Mouse (Mus musculus): ENCODE measurements around the gene Aoc2. TPM values are rescaled to one million over a fixed set of nuclear protein-coding genes. Genes with fewer than 3 reads are reported as not detected.
A peak's percentile ranks its signal among the peaks of the same experiment; 100 is the strongest.

Aoc2 gene
- polyA plus RNA-seq, 1 experiment from 2014 or later, result 1.8 TPM

GRCm38 (mm10) chr11:101282896-101283295, 42.0 kb upstream of the Aoc2 start:
- no peak overlapping the region for H3K27ac ChIP-seq (ENCODE audit: low read length)
- no peaks in the 10 kb centered on the region for H3K36me3 ChIP-seq (ENCODE audit: control insufficient read depth, insufficient read depth, low read length)

GRCm38 (mm10) chr11:101283805-101284204, 41.1 kb upstream of the Aoc2 start:
- Histone ChIP-seq H3K27ac (ENCODE audit: low read length) (no peak overlapping the region), H3K4me3 (ENCODE audit: low read depth, low read length) (no peak overlapping the region)
- no peak for ATAC-seq (ENCODE audit: insufficient number of reproducible peaks, insufficient read depth, low FRiP score, low read depth)

More at GRCm38 (mm10) chr11:101282896-101283295, 42.0 kb upstream of the Aoc2 start:
- Histone ChIP-seq H3K4me2 (replicated peaks; ENCODE audit: low read depth, low read length) (no peak overlapping the region), H3K9me3 (ENCODE audit: control insufficient read depth, low read depth, low read length) (no peaks in the 10 kb centered on the region), H3K4me1 (ENCODE audit: control insufficient read depth, insufficient read depth, low read length) (peaks cover 6% of the 10 kb centered on the region), H3K27me3 (ENCODE audit: control insufficient read depth, insufficient read depth, low read length) (no peaks in the 10 kb centered on the region), H3K9ac (replicated peaks; ENCODE audit: low read depth, low read length) (no peak overlapping the region), H3K4me3 (ENCODE audit: low read depth, low read length) (no peak overlapping the region)
- no peak for ATAC-seq (ENCODE audit: insufficient number of reproducible peaks, insufficient read depth, low FRiP score, low read depth)
- WGBS, result 37% methylated on average over 5 of the region's 5 CpGs

GRCm38 (mm10) chr11:101287306-101287705, 37.6 kb upstream of the Aoc2 start:
- H3K36me3 ChIP-seq (ENCODE audit: control insufficient read depth, insufficient read depth, low read length), result peaks cover 22% of the 10 kb centered on the region

More at GRCm38 (mm10) chr11:101283805-101284204, 41.1 kb upstream of the Aoc2 start:
- H3K36me3 ChIP-seq (ENCODE audit: control insufficient read depth, insufficient read depth, low read length), result peaks cover 3% of the 10 kb centered on the region; the same call in 1 of the 2 replicates
- H3K27me3 ChIP-seq (ENCODE audit: control insufficient read depth, insufficient read depth, low read length), result no peaks in the 10 kb centered on the region
- no peak overlapping the region for H3K9ac ChIP-seq (replicated peaks; ENCODE audit: low read depth, low read length)
- 61% methylated on average over 4 of the region's 4 CpGs for WGBS
- peaks cover 3% of the 10 kb centered on the region; the same call in 1 of the 2 replicates for H3K4me1 ChIP-seq (ENCODE audit: control insufficient read depth, insufficient read depth, low read length)
- H3K4me2 ChIP-seq (replicated peaks; ENCODE audit: low read depth, low read length), result no peak overlapping the region
- H3K9me3 ChIP-seq (ENCODE audit: control insufficient read depth, low read depth, low read length), result no peaks in the 10 kb centered on the region

DNA sequence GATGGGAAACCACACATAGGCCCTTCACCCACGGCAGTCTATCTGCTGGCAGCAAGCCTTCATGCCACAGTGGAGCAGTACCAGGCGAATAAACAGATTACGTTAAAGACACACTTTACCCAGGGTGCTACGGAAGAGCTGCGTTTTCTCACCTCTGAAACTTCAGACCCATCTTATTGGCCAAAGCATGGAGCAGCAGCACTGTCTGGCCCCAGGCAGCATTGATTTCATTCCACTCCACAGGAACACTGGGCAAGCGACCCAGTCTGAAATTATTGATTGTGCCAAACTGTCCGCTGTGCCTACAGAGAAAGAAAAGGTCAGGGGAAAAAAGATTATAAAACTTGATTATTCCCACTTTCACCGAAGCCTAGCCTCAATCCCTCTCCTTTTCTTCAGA, 33.6 kb upstream of the Aoc2 start:
- Histone ChIP-seq H3K4me1 (ENCODE audit: control insufficient read depth, insufficient read depth, low read length) (no peaks in the 10 kb centered on the region), H3K9ac (replicated peaks; ENCODE audit: low read depth, low read length) (no peak overlapping the region), H3K27ac (ENCODE audit: low read length) (no peak overlapping the region), H3K4me3 (ENCODE audit: low read depth, low read length) (no peak overlapping the region), H3K4me2 (replicated peaks; ENCODE audit: low read depth, low read length) (no peak overlapping the region), H3K9me3 (ENCODE audit: control insufficient read depth, low read depth, low read length) (no peaks in the 10 kb centered on the region), H3K36me3 (ENCODE audit: control insufficient read depth, insufficient read depth, low read length) (peaks cover 42% of the 10 kb centered on the region), H3K27me3 (ENCODE audit: control insufficient read depth, insufficient read depth, low read length) (no peaks in the 10 kb centered on the region)
- no peak for ATAC-seq (ENCODE audit: insufficient number of reproducible peaks, insufficient read depth, low FRiP score, low read depth)
- 93% methylated on average over 8 of the region's 8 CpGs for WGBS

More at GRCm38 (mm10) chr11:101287306-101287705, 37.6 kb upstream of the Aoc2 start:
- H3K27me3 ChIP-seq (ENCODE audit: control insufficient read depth, insufficient read depth, low read length), result no peaks in the 10 kb centered on the region
- H3K4me2 ChIP-seq (replicated peaks; ENCODE audit: low read depth, low read length), result no peak overlapping the region
- H3K4me3 ChIP-seq (ENCODE audit: low read depth, low read length), result no peak overlapping the region
- H3K9ac ChIP-seq (replicated peaks; ENCODE audit: low read depth, low read length), result no peak overlapping the region
- no peaks in the 10 kb centered on the region for H3K9me3 ChIP-seq (ENCODE audit: control insufficient read depth, low read depth, low read length)
- no peak overlapping the region for H3K27ac ChIP-seq (ENCODE audit: low read length)
- H3K4me1 ChIP-seq (ENCODE audit: control insufficient read depth, insufficient read depth, low read length), result 0 out of 2 replicates have a peak, but pooled peaks cover 3% of the 10 kb centered on the region
- ATAC-seq (ENCODE audit: insufficient number of reproducible peaks, insufficient read depth, low FRiP score, low read depth), result no peak
- WGBS, result 83% methylated on average over 9 of the region's 9 CpGs

DNA sequence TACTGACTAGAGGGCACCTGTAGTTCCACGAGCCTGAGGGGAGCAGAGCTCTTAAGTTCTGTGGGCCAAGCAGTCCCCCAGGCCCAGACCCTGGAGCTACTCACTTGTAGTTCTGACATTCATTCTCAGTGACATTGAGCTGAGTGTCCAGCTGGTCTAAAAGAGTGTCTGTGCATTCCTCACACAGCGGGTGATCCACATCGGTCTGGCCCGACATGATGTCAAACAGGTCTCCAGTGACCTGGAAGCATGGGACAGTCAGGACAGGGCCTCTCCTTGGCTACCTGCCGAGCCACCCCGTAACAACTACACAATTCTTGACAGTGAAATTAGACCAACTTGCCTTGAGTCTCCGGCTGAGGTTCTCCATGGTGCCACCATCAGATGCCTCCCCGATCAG, 29.7 kb upstream of the Aoc2 start:
- H3K36me3 ChIP-seq (ENCODE audit: control insufficient read depth, insufficient read depth, low read length), result peaks cover 42% of the 10 kb centered on the region
- no peak overlapping the region for H3K27ac ChIP-seq (ENCODE audit: low read length)
- ATAC-seq (ENCODE audit: insufficient number of reproducible peaks, insufficient read depth, low FRiP score, low read depth), result no peak
- 93% methylated on average over 8 of the region's 8 CpGs for WGBS
- H3K4me1 ChIP-seq (ENCODE audit: control insufficient read depth, insufficient read depth, low read length), result no peaks in the 10 kb centered on the region
- no peak overlapping the region for H3K4me2 ChIP-seq (replicated peaks; ENCODE audit: low read depth, low read length)
- H3K9me3 ChIP-seq (ENCODE audit: control insufficient read depth, low read depth, low read length), result no peaks in the 10 kb centered on the region
- no peak overlapping the region for H3K9ac ChIP-seq (replicated peaks; ENCODE audit: low read depth, low read length)
- no peak overlapping the region for H3K4me3 ChIP-seq (ENCODE audit: low read depth, low read length)
- H3K27me3 ChIP-seq (ENCODE audit: control insufficient read depth, insufficient read depth, low read length), result no peaks in the 10 kb centered on the region

- H3K9ac ChIP-seq (replicated peaks; ENCODE audit: low read depth, low read length), result no peak overlapping the region
- peak overlapping the region; percentile 98 for H3K4me2 ChIP-seq (replicated peaks; ENCODE audit: low read depth, low read length)
- peak overlapping the region; percentile 86; the same call in 1 of the 2 replicates for H3K4me3 ChIP-seq (ENCODE audit: low read depth, low read length)
- WGBS, result 65% methylated on average over 7 of the region's 7 CpGs
- peaks cover 14% of the 10 kb centered on the region for H3K36me3 ChIP-seq (ENCODE audit: control insufficient read depth, insufficient read depth, low read length)
- peaks cover 12% of the 10 kb centered on the region for H3K4me1 ChIP-seq (ENCODE audit: control insufficient read depth, insufficient read depth, low read length)
- H3K27ac ChIP-seq (ENCODE audit: low read length), result no peak overlapping the region
- no peaks in the 10 kb centered on the region for H3K27me3 ChIP-seq (ENCODE audit: control insufficient read depth, insufficient read depth, low read length)
- H3K9me3 ChIP-seq (ENCODE audit: control insufficient read depth, low read depth, low read length), result no peaks in the 10 kb centered on the region
- ATAC-seq (ENCODE audit: insufficient number of reproducible peaks, insufficient read depth, low FRiP score, low read depth), result no peak
These were observed 24.0 kb upstream of the Aoc2 start for GRCm38 (mm10) chr11:101300881-101301280.

DNA sequence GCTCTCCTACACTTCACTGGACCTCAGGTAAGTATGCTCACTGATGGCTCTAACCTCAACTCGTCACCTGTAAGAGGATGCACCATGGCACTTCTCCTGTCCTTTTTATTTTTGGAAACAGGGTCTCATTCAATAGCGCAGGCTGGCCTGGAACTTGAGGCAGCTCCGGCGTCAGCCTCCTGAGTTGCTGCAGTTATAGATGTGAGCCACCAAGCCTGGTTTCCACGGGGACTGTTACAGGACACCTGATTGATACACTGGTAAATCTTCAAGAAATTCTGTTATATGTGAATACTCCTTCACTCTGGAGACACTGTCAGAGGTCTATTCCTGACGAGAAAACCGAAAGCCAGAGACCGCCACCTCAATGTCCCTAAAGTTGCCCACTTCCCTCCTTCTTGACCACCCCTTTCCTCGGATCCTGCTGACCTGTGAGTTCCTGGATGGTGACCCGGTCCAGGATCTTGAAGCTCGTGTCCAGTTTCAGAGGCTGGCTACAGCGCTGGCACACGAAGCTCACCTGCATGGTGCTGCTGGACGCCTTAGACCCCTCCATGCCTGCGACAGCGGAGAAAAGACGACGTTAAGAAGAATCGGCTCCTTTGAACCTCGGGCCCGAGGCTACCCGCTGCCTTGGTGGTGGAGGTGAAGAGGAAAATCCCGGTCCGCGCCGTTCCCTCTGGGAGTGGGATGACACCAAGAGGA, 23.4 kb upstream of the Aoc2 start:
- Histone ChIP-seq H3K27ac (ENCODE audit: low read length) (no peak overlapping the region), H3K9me3 (ENCODE audit: control insufficient read depth, low read depth, low read length) (no peaks in the 10 kb centered on the region), H3K9ac (replicated peaks; ENCODE audit: low read depth, low read length) (peak overlapping the region; percentile 74), H3K4me1 (ENCODE audit: control insufficient read depth, insufficient read depth, low read length) (peaks cover 12% of the 10 kb centered on the region), H3K36me3 (ENCODE audit: control insufficient read depth, insufficient read depth, low read length) (peaks cover 13% of the 10 kb centered on the region), H3K4me2 (replicated peaks; ENCODE audit: low read depth, low read length) (peak overlapping the region; percentile 98), H3K4me3 (ENCODE audit: low read depth, low read length) (peak overlapping the region; percentile 86), H3K27me3 (ENCODE audit: control insufficient read depth, insufficient read depth, low read length) (no peaks in the 10 kb centered on the region)
- no peak for ATAC-seq (ENCODE audit: insufficient number of reproducible peaks, insufficient read depth, low FRiP score, low read depth)
- WGBS, result 14% methylated on average over 26 of the region's 26 CpGs

GRCm38 (mm10) chr11:101302004-101302798, 22.7 kb upstream of the Aoc2 start, which contains the start of gene Becn1:
Gene Becn1 (minus strand): TSS chr11:101302286.
- peak within 1 kb of the TSS; percentile 74 for H3K9ac ChIP-seq (replicated peaks; ENCODE audit: low read depth, low read length)
- H3K36me3 ChIP-seq (ENCODE audit: control insufficient read depth, insufficient read depth, low read length), result peaks cover 13% of the 10 kb centered on the region
- WGBS, result 5% methylated on average over 39 of the region's 39 CpGs
- peak within 1 kb of the TSS; percentile 86 for H3K4me3 ChIP-seq (ENCODE audit: low read depth, low read length)
- peak within 1 kb of the TSS; percentile 98 for H3K4me2 ChIP-seq (replicated peaks; ENCODE audit: low read depth, low read length)
- H3K27ac ChIP-seq (ENCODE audit: low read length), result no peak within 1 kb of the TSS
- H3K9me3 ChIP-seq (ENCODE audit: control insufficient read depth, low read depth, low read length), result no peaks in the 10 kb centered on the region
- peaks cover 12% of the 10 kb centered on the region for H3K4me1 ChIP-seq (ENCODE audit: control insufficient read depth, insufficient read depth, low read length)
- ATAC-seq (ENCODE audit: insufficient number of reproducible peaks, insufficient read depth, low FRiP score, low read depth), result peak; percentile 92
- H3K27me3 ChIP-seq (ENCODE audit: control insufficient read depth, insufficient read depth, low read length), result no peaks in the 10 kb centered on the region
